Mouse (Mus musculus) cerebellum, postnatal 10 days (tissue): ENCODE measurements around the gene Lbr.

Experiments used
- DNase-seq, 2 experiments: peaks; one replicate each; pipeline ENCODE4 v3.0.0; 2021; ENCODE audit warnings: mixed read lengths in 2 of 2

Lbr gene

DNA sequence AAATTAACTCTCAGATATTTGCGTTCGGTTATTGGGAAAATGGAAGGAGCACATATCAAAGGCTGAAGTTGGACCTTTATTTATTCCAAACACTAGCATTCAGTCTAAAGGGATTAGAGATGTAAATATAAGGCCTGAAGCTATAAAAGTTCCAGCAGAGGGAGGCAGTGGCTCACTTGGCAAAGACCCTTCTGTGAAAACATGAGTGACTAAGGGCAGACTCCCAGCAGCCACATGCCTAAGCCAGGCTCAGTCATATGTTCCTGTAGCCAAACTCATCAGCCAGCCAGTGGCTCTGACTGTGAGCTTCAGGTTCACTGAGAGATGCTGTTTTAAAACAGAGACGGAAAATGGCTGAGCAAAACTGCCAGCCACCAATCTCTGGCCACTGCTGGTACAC is 71.0 kb downstream of the Lbr start:
- no peak for DNase-seq

DNA sequence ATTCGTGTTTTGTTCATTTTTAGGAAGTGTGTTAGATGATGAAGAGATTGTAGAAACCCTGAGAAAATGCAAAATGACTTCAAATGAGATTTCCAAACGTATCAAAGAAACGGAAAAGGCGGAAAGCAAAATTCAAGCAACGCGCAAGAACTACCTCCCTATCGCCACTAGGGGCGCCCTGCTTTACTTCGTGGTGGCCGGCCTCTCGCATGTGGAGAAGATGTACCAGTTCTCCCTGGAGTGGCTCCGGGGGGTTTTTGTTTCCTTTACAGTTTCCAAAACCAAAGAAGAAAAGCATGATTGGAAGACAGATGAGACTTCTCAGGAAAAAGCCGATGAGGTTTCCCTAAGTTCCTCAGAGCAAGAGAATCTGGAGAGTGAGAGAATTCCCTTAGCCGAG is 73.5 kb downstream of the Lbr start:
- DNase-seq: peak; percentile 23 to 27
